Mouse (Mus musculus): ENCODE data around the gene Ctso. TPM values are rescaled to one million over a fixed set of nuclear protein-coding genes. Genes with fewer than 3 reads are reported as not detected.
A peak's percentile ranks its signal among the peaks of the same experiment; 100 is the strongest.

Ctso gene
- polyA plus RNA-seq (2015; fragmentation: Nextera tagmentation; extraction: Ambion mirVana) = 11.9 and 13.6 TPM in 2 replicates

- H3K9ac ChIP-seq (ENCODE audit: low read depth, low read length) = peak within 1 kb of the TSS; percentile 85
- no peaks in the 10 kb centered on the region for H3K9me3 ChIP-seq (ENCODE audit: control insufficient read depth, low read length)
- H3K4me2 ChIP-seq (ENCODE audit: low read length) = peak within 1 kb of the TSS; percentile 76
- H3K4me1 ChIP-seq (ENCODE audit: control insufficient read depth, insufficient read depth, low read depth, low read length) = no peaks in the 10 kb centered on the region; the same call in 1 of the 2 replicates
- peak within 1 kb of the TSS; percentile 84 for H3K27ac ChIP-seq (ENCODE audit: low read depth, low read length)
- no peaks in the 10 kb centered on the region for H3K36me3 ChIP-seq (ENCODE audit: control insufficient read depth, insufficient read depth, low read length)
- no peaks in the 10 kb centered on the region for H3K27me3 ChIP-seq (replicated peaks; ENCODE audit: control insufficient read depth, insufficient read depth, low read length)
- peak within 1 kb of the TSS; percentile 83 for H3K4me3 ChIP-seq (ENCODE audit: low read length)
- 9% methylated on average over 27 of the region's 27 CpGs for WGBS
- ATAC-seq = peak; percentile 93
Observed at GRCm38 (mm10) chr3:81932141-81933101, at the start of gene Ctso. Ctso (plus strand) TSS chr3:81932601.

GRCm38 (mm10) chr3:81883916-81884315, 48.5 kb upstream of the Ctso start:
- Histone ChIP-seq H3K4me3 (ENCODE audit: low read length) (no peak overlapping the region), H3K4me2 (ENCODE audit: low read length) (no peak overlapping the region), H3K4me1 (ENCODE audit: control insufficient read depth, insufficient read depth, low read depth, low read length) (no peaks in the 10 kb centered on the region), H3K27me3 (replicated peaks; ENCODE audit: control insufficient read depth, insufficient read depth, low read length) (no peaks in the 10 kb centered on the region), H3K9me3 (ENCODE audit: control insufficient read depth, low read length) (no peaks in the 10 kb centered on the region), H3K36me3 (ENCODE audit: control insufficient read depth, insufficient read depth, low read length) (no peaks in the 10 kb centered on the region), H3K27ac (ENCODE audit: low read depth, low read length) (no peak overlapping the region), H3K9ac (ENCODE audit: low read depth, low read length) (no peak overlapping the region)
- ATAC-seq = no peak

GRCm38 (mm10) chr3:81885566-81885965, 46.8 kb upstream of the Ctso start:
- Histone ChIP-seq H3K4me2 (ENCODE audit: low read length) (no peak overlapping the region), H3K36me3 (ENCODE audit: control insufficient read depth, insufficient read depth, low read length) (no peaks in the 10 kb centered on the region), H3K27me3 (replicated peaks; ENCODE audit: control insufficient read depth, insufficient read depth, low read length) (no peaks in the 10 kb centered on the region), H3K4me1 (ENCODE audit: control insufficient read depth, insufficient read depth, low read depth, low read length) (no peaks in the 10 kb centered on the region), H3K9me3 (ENCODE audit: control insufficient read depth, low read length) (no peaks in the 10 kb centered on the region), H3K4me3 (ENCODE audit: low read length) (no peak overlapping the region), H3K9ac (ENCODE audit: low read depth, low read length) (no peak overlapping the region), H3K27ac (ENCODE audit: low read depth, low read length) (no peak overlapping the region)
- no peak for ATAC-seq
- 85% methylated on average over 2 of the region's 2 CpGs for WGBS

GRCm38 (mm10) chr3:81889137-81889536, 43.3 kb upstream of the Ctso start:
- H3K4me2 ChIP-seq (ENCODE audit: low read length) = no peak overlapping the region
- no peak overlapping the region for H3K9ac ChIP-seq (ENCODE audit: low read depth, low read length)
- 63% methylated on average over 6 of the region's 6 CpGs for WGBS
- no peaks in the 10 kb centered on the region for H3K4me1 ChIP-seq (ENCODE audit: control insufficient read depth, insufficient read depth, low read depth, low read length)
- H3K27me3 ChIP-seq (replicated peaks; ENCODE audit: control insufficient read depth, insufficient read depth, low read length) = no peaks in the 10 kb centered on the region
- no peak for ATAC-seq
- H3K4me3 ChIP-seq (ENCODE audit: low read length) = no peak overlapping the region
- H3K9me3 ChIP-seq (ENCODE audit: control insufficient read depth, low read length) = no peaks in the 10 kb centered on the region
- H3K27ac ChIP-seq (ENCODE audit: low read depth, low read length) = no peak overlapping the region
- H3K36me3 ChIP-seq (ENCODE audit: control insufficient read depth, insufficient read depth, low read length) = no peaks in the 10 kb centered on the region

- Histone ChIP-seq H3K4me3 (ENCODE audit: low read length) (no peak overlapping the region), H3K27me3 (replicated peaks; ENCODE audit: control insufficient read depth, insufficient read depth, low read length) (no peaks in the 10 kb centered on the region), H3K27ac (ENCODE audit: low read depth, low read length) (peak overlapping the region; percentile 39), H3K36me3 (ENCODE audit: control insufficient read depth, insufficient read depth, low read length) (no peaks in the 10 kb centered on the region), H3K4me1 (ENCODE audit: control insufficient read depth, insufficient read depth, low read depth, low read length) (no peaks in the 10 kb centered on the region; the same call in none of the 2 replicates), H3K9ac (ENCODE audit: low read depth, low read length) (no peak overlapping the region), H3K4me2 (ENCODE audit: low read length) (no peak overlapping the region), H3K9me3 (ENCODE audit: control insufficient read depth, low read length) (no peaks in the 10 kb centered on the region)
- ATAC-seq = peak; percentile 75
- WGBS = 28% methylated on average over 6 of the region's 6 CpGs
Observed at GRCm38 (mm10) chr3:81910286-81911036, 21.9 kb upstream of the Ctso start.

GRCm38 (mm10) chr3:81916030-81916686, 16.2 kb upstream of the Ctso start:
- H3K9me3 ChIP-seq (ENCODE audit: control insufficient read depth, low read length) = no peaks in the 10 kb centered on the region
- H3K9ac ChIP-seq (ENCODE audit: low read depth, low read length) = no peak overlapping the region
- ATAC-seq = peak; percentile 72; the same call in 1 of the 2 replicates
- H3K4me2 ChIP-seq (ENCODE audit: low read length) = no peak overlapping the region
- no peaks in the 10 kb centered on the region for H3K36me3 ChIP-seq (ENCODE audit: control insufficient read depth, insufficient read depth, low read length)
- WGBS = 51% methylated on average over 5 of the region's 5 CpGs
- no peaks in the 10 kb centered on the region for H3K4me1 ChIP-seq (ENCODE audit: control insufficient read depth, insufficient read depth, low read depth, low read length)
- H3K4me3 ChIP-seq (ENCODE audit: low read length) = no peak overlapping the region
- H3K27me3 ChIP-seq (replicated peaks; ENCODE audit: control insufficient read depth, insufficient read depth, low read length) = no peaks in the 10 kb centered on the region
- H3K27ac ChIP-seq (ENCODE audit: low read depth, low read length) = no peak overlapping the region

GRCm38 (mm10) chr3:81917354-81917935, 15.0 kb upstream of the Ctso start:
- Histone ChIP-seq H3K9me3 (ENCODE audit: control insufficient read depth, low read length) (no peaks in the 10 kb centered on the region), H3K4me1 (ENCODE audit: control insufficient read depth, insufficient read depth, low read depth, low read length) (no peaks in the 10 kb centered on the region), H3K27me3 (replicated peaks; ENCODE audit: control insufficient read depth, insufficient read depth, low read length) (no peaks in the 10 kb centered on the region), H3K9ac (ENCODE audit: low read depth, low read length) (no peak overlapping the region), H3K4me2 (ENCODE audit: low read length) (no peak overlapping the region), H3K36me3 (ENCODE audit: control insufficient read depth, insufficient read depth, low read length) (no peaks in the 10 kb centered on the region), H3K4me3 (ENCODE audit: low read length) (no peak overlapping the region), H3K27ac (ENCODE audit: low read depth, low read length) (no peak overlapping the region)
- 72% methylated on average over 3 of the region's 3 CpGs for WGBS
- no peak for ATAC-seq

GRCm38 (mm10) chr3:81918215-81918614, 14.2 kb upstream of the Ctso start:
- Histone ChIP-seq H3K4me2 (ENCODE audit: low read length) (no peak overlapping the region), H3K36me3 (ENCODE audit: control insufficient read depth, insufficient read depth, low read length) (no peaks in the 10 kb centered on the region), H3K4me1 (ENCODE audit: control insufficient read depth, insufficient read depth, low read depth, low read length) (no peaks in the 10 kb centered on the region), H3K27me3 (replicated peaks; ENCODE audit: control insufficient read depth, insufficient read depth, low read length) (no peaks in the 10 kb centered on the region), H3K27ac (ENCODE audit: low read depth, low read length) (no peak overlapping the region), H3K9me3 (ENCODE audit: control insufficient read depth, low read length) (no peaks in the 10 kb centered on the region), H3K9ac (ENCODE audit: low read depth, low read length) (no peak overlapping the region), H3K4me3 (ENCODE audit: low read length) (no peak overlapping the region)
- WGBS = 79% methylated on average over 8 of the region's 8 CpGs
- no peak for ATAC-seq
